Mouse (Mus musculus): ENCODE data around the gene Eif2ak2.

- TF ChIP-seq CTCF (IDR thresholded peaks at IDR 0.05) (no peak), EP300 (IDR thresholded peaks at IDR 0.05) (no peak)
Observed at GRCm38 (mm10) chr17:78888554-78888953, 6.2 kb upstream of the Eif2ak2 start.
